Mouse (Mus musculus) small intestine, adult 2 months (tissue): ENCODE measurements at regions not wholly inside any gene's neighbourhood (a gene's known extent, or its start where the extent isn't known, plus 50 kb on each side); places are given as distances from the start of the nearest gene placed in this dataset.

ENCODE experiments used
- CTCF ChIP-seq: fragments of 200-500 bp; IDR thresholded peaks from 2 replicates; pipeline ENCODE4 v1.5.1; 2012; ENCODE audit warnings: low read depth, mild to moderate bottlenecking, control low read depth, inconsistent platforms, low read length, moderate library complexity, mixed read lengths; ENCODE audit not compliant: insufficient replicate concordance, insufficient read length; ENCODE audit errors: extremely low read depth
- POLR2A ChIP-seq: fragments of 200-500 bp; IDR thresholded peaks from 2 replicates; pipeline ENCODE4 v1.6.1; 2012; ENCODE audit warnings: low read depth, mild to moderate bottlenecking, control low read depth, inconsistent platforms, low read length, moderate library complexity

DNA sequence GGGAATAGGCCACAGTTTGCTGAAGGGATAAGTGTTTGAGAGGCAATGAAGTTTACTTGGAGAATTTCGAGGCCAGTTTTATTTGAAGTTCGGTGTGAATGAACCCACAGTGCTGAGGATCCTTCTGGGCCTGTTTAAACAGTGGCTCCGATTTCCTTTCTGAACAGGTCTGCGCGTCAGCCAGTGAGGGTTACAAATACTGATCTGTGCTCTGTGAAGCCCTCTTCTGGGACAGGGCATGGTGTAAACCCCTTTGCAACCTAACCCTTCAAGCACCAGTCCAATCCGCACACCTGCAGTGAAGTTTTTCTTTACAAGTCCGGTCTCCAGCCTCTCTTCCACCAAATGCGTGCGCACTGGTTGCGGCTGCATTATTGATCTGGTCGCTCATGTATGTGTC lies 133.1 kb downstream of the Ndfip2 start:
- TF ChIP-seq POLR2A (no peak), CTCF (no peak)
